Mouse (Mus musculus) c-Kit-positive CD71-positive TER-119-negative erythroid progenitor cells, embryonic 14.5 days (primary cell): Measurements from ENCODE around the gene Xxylt1.

Experiments
- DNase-seq: peaks from one replicate; pipeline ENCODE4 v3.0.0-alpha.2; 2013; ENCODE audit warnings: low read depth

The Xxylt1 gene

DNA sequence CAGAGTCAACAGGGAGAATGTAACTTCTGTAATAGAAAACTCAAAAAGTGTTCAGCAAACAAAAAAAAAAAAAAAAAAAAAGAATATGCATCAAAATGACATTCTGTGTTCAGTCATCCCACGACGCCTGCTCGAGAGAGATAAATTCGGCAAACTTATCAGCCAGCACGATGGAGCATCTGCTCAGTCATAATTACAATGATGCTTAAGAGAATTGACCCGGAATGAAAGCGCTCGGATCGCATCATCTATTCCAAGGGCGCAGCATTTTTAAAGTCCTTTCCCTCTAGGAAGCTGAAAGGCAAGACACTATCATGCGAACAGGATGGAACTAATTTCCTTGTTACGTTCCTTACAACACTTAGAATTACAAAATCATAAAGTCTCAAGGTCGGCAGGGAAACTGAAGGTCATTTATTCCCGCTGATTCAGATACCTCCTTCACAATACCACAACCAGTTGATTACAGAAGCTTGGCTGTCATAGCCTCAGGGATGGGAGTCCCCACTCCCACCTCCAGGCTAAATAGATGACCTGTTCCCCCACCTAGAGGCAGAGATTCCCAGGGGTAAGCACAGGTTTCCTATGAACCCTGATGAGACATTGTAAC, 165.5 kb downstream of the Xxylt1 start:
- DNase-seq = no peak
